Mouse (Mus musculus) limb, embryonic 14.5 days (tissue): Measurements from ENCODE around the gene Trim63. TPM values are rescaled to one million over a fixed set of nuclear protein-coding genes. Genes with fewer than 3 reads are reported as not detected.
"Not testable (repeated sequence)": the region's sequence is repeated elsewhere in the genome, so short reads cannot be mapped to it uniquely, and the experiment has no call there.

Experiments
- ATAC-seq: fragments of 200-750 bp; cut with Nextera tagmentation; 2 replicates; pipeline ENCODE4 v1.8.0; 2017; ENCODE audit warnings: low read depth, moderate number of reproducible peaks, moderate TSS enrichment; ENCODE audit not compliant: low FRiP score
- DNase-seq: peaks from one replicate; pipeline ENCODE4 v3.0.0-alpha.2; 2015; ENCODE audit warnings: low spot score
- H3K27ac ChIP-seq: fragments of 300-500 bp; sonication (generic); replicated peaks from 2 replicates; pipeline ENCODE4 v1.5.1; 2014; ENCODE audit warnings: low read depth, mild to moderate bottlenecking, low read length, moderate library complexity, mixed read lengths
- H3K27me3 ChIP-seq: fragments of 300-500 bp; sonication (generic); 2 replicates; pipeline ENCODE4 v1.6.1; 2014; ENCODE audit warnings: low read length, mixed read lengths; ENCODE audit not compliant: control insufficient read depth, insufficient read depth
- H3K36me3 ChIP-seq: fragments of 300-500 bp; sonication (generic); 2 replicates; pipeline ENCODE4 v1.6.1; 2014; ENCODE audit warnings: mild to moderate bottlenecking, low read length, moderate library complexity, mixed read lengths; ENCODE audit not compliant: control insufficient read depth, insufficient read depth
- H3K4me1 ChIP-seq: fragments of 300-500 bp; sonication (generic); 2 replicates; pipeline ENCODE4 v1.6.1; 2014; ENCODE audit warnings: antibody characterized with exemption, low read length, mixed read lengths; ENCODE audit not compliant: control insufficient read depth, insufficient read depth
- H3K4me2 ChIP-seq: fragments of 300-500 bp; sonication (generic); replicated peaks from 2 replicates; pipeline ENCODE4 v1.6.1; 2014; ENCODE audit warnings: low read depth, mild to moderate bottlenecking, low read length, moderate library complexity; ENCODE audit not compliant: severe bottlenecking
- H3K4me3 ChIP-seq: fragments of 300-500 bp; sonication (generic); replicated peaks from 2 replicates; pipeline ENCODE4 v1.5.1; 2014; ENCODE audit warnings: low read length
- H3K9ac ChIP-seq: fragments of 300-500 bp; sonication (generic); 2 replicates; pipeline ENCODE4 v1.6.1; 2014; ENCODE audit warnings: mild to moderate bottlenecking, low read depth, low read length, moderate library complexity; ENCODE audit not compliant: severe bottlenecking
- H3K9me3 ChIP-seq: fragments of 300-500 bp; sonication (generic); 2 replicates; pipeline ENCODE4 v1.6.1; 2016; ENCODE audit warnings: low read length; ENCODE audit not compliant: control insufficient read depth
- POLR2A ChIP-seq: fragments of 200-500 bp; IDR thresholded peaks from 2 replicates; pipeline ENCODE4 v1.8.0; 2012; ENCODE audit warnings: inconsistent platforms, mild to moderate bottlenecking, moderate library complexity, borderline replicate concordance; ENCODE audit not compliant: insufficient read depth, insufficient read length; ENCODE audit errors: extremely low read depth
- WGBS: fragments of 180-500 bp; shearing (Covaris S2); extraction: QIAGEN DNeasy Blood & Tissue Kit; methylation state at CpG from one replicate; pipeline ENCODE4 v1.1.7; 2014; 5-methylcytosine and 5-hydroxymethylcytosine counted together
- polyA plus RNA-seq, 2 experiments: library from polyadenylated mRNA; depleted of rRNA in 1 of 2; stranded (reverse) in 1 of 2; unstranded in 1 of 2; fragments of >200 nt; fragmentation: Nextera tagmentation in 1 of 2; extraction: Ambion mirVana in 1 of 2; gene quantifications; 2 replicates each; pipeline versions ENCODE4 v1.2.1 to v1.2.3; 2012 to 2014

Gene Trim63
- polyA plus RNA-seq, 2 experiments: 1.4 to 5.1 TPM

DNA sequence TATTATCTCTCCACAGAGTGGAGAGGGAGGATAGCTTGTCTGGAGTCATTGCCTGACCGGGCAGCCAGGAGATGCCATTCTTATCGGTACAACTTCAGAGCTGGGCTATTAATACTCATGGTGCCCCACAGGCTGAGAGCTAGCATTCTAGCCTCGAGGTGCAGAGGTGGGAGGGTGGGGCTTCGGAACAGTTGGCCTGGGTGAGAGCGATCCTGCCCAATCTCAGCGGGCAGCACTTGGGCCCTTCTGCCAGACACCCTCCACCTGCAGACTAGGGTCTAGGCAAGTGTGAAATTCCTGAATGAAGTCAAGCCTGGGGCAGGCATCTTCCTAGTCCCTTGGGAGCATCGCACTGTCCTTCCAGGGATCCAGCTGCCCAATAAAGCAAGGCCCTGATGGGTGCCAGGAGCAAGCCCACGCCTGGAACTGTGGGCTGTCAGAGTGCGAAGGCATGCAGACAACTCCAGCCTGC lies 21.2 kb upstream of the Trim63 start:
- Histone ChIP-seq H3K4me1 (no peaks in the 10 kb centered on the region; the same call in 1 of the 2 replicates), H3K9ac (no peak overlapping the region), H3K4me3 (no peak overlapping the region), H3K9me3 (no peaks in the 10 kb centered on the region), H3K4me2 (no peak overlapping the region), H3K27me3 (no peaks in the 10 kb centered on the region), H3K27ac (no peak overlapping the region), H3K36me3 (no peaks in the 10 kb centered on the region)
- 45% methylated on average over 9 of the region's 9 CpGs for WGBS
- no peak for TF ChIP-seq POLR2A
- no peak for ATAC-seq
- DNase-seq: no peak

DNA sequence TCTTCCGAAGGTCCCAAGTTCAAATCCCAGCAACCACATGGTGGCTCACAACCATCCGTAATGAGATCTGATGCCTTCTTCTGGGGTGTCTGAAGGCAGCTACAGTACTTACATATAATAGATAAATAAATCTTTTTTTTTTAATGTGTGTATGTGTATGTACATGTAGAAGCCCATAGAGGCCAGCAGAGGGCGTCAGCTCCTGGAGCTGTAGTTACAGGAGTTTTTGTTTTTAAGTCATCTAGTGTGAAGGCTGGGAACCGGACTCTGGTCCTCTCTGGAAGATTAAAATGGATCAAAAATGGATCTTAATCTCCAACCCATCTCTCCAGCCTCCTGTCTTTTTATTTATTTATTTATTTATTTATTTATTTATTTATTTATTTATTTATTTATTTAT lies 18.8 kb upstream of the Trim63 start:
- not testable (repeated sequence) for H3K27me3 ChIP-seq, H3K36me3 ChIP-seq, H3K9me3 ChIP-seq, H3K9ac ChIP-seq, H3K4me3 ChIP-seq, ATAC-seq, H3K4me1 ChIP-seq, DNase-seq, H3K27ac ChIP-seq, H3K4me2 ChIP-seq
- 85% methylated on average over 4 of the region's 4 CpGs for WGBS

DNA sequence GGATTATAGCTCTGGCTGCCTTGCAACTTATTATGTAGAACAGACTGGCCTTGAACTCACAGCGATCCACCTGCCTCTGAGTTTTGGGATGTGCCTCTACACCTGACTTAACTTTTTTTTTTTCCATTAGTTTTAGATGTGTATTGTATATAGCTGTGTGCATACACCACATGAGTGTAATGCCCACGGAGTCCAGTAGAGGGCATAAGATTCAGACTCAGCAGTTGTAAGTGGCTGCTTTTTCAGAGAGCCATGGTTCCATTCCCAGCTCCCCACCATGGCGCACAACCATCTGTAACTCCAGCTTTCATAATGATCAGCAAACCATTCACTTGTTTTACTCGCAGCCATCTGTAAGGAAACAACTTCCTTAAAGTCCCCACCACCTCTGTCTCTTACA lies 18.4 kb upstream of the Trim63 start:
- H3K27ac ChIP-seq: no peak overlapping the region
- no peaks in the 10 kb centered on the region for H3K4me1 ChIP-seq

DNA sequence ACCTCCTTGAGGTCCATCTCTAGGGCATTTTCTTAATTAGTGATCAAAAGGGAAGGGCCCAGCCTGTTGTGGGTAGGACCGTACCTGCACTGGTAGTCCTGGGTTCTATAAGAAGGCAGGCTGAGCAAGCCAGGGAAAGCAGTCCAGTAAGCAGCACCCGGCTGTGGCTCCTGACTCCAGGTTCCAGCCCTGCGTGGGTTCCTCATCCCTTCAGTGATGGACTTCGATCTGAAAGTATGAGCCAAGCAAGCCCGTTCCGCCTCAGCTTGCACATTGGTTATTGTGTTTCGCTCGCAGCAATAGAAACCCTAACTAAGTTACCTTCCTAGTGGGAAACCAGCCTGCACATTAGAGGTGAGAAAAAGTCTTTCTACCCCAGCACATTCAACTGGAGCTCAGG lies 17.6 kb upstream of the Trim63 start:
- DNase-seq (no peak), ATAC-seq (no peak)
- Histone ChIP-seq H3K36me3 (no peaks in the 10 kb centered on the region), H3K4me2 (no peak overlapping the region), H3K27ac (no peak overlapping the region), H3K4me3 (no peak overlapping the region), H3K9ac (no peak overlapping the region), H3K4me1 (no peaks in the 10 kb centered on the region), H3K9me3 (no peaks in the 10 kb centered on the region), H3K27me3 (no peaks in the 10 kb centered on the region)
- TF ChIP-seq POLR2A: no peak
- WGBS: 90% methylated on average over 8 of the region's 8 CpGs

More for the DNA sequence above, 18.4 kb upstream of the Trim63 start:
- DNase-seq (no peak), ATAC-seq (no peak)
- TF ChIP-seq POLR2A: no peak
- no peak overlapping the region for H3K4me2 ChIP-seq
- no peaks in the 10 kb centered on the region for H3K9me3 ChIP-seq
- H3K9ac ChIP-seq: no peak overlapping the region
- H3K4me3 ChIP-seq: no peak overlapping the region
- WGBS: 94% methylated on average over 4 of the region's 4 CpGs
- no peaks in the 10 kb centered on the region for H3K27me3 ChIP-seq
- no peaks in the 10 kb centered on the region for H3K36me3 ChIP-seq

DNA sequence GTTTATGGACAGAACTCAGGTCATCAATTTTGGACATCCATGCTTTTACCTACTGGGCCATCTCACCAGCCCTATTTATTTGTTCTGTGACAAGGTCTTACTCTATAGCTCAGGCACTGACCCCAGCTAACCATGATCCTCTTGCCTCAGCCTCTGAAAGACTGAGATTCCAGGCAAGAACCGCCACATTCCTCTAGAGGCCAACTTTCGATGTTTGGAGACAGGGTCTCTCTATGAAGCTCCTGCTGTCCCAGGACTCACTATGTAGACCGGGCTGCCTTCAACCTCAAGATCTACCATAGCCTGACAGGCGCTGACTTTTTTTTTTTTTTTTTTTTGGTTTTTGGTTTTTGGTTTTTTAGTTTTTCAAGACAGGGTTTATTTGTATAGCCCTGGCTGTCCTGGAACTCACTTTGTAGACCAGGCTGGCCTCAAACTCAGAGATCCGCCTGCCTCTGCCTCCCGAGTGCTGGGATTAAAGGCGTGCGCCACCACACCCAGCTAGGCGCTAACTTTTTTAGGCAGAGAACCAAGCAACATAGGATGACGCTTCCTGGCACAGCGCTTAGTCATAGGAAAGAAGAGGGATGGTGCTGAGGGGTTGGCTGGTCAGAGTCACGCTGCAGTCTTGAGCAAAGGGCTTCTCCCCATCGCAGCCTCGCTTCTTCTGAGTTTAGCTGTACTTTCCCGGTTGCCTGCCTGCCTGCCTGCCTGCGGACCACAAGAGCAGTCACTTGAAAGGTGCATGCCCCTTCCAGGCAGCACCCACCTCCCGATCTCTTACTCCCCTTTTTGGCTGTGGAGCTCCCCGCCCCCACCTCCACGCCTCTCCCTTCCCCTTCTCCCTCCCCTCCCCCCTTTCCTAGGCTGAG lies 16.1 kb upstream of the Trim63 start:
- H3K4me3 ChIP-seq: no peak overlapping the region
- H3K4me1 ChIP-seq: no peaks in the 10 kb centered on the region
- TF ChIP-seq POLR2A: no peak
- no peaks in the 10 kb centered on the region for H3K27me3 ChIP-seq
- DNase-seq (no peak), ATAC-seq (no peak)
- WGBS: 69% methylated on average over 19 of the region's 19 CpGs
- no peaks in the 10 kb centered on the region for H3K9me3 ChIP-seq
- no peaks in the 10 kb centered on the region for H3K36me3 ChIP-seq
- no peak overlapping the region for H3K27ac ChIP-seq
- no peak overlapping the region for H3K9ac ChIP-seq
- H3K4me2 ChIP-seq: no peak overlapping the region
